Mouse (Mus musculus): ENCODE data around the gene Dpf2. TPM values are rescaled to one million over a fixed set of nuclear protein-coding genes. Genes with fewer than 3 reads are reported as not detected.

Dpf2 gene
- polyA plus RNA-seq, 1 experiment from 2014 or later = 117 TPM

GRCm38 (mm10) chr19:5929634-5930596, 17.1 kb upstream of the Dpf2 start:
- H3K4me1 ChIP-seq = peaks cover 30% of the 10 kb centered on the region
- H3K9ac ChIP-seq = 0 out of 2 replicates have a peak overlapping the region, but pooled peaks have one; percentile 5
- no peaks in the 10 kb centered on the region for H3K36me3 ChIP-seq
- no peaks in the 10 kb centered on the region for H3K9me3 ChIP-seq
- H3K4me3 ChIP-seq = no peak overlapping the region
- H3K27ac ChIP-seq = no peak overlapping the region
- 67% methylated on average over 14 of the region's 14 CpGs for WGBS
- peaks cover 4% of the 10 kb centered on the region; the same call in 1 of the 2 replicates for H3K27me3 ChIP-seq
- ATAC-seq (ENCODE audit: insufficient number of reproducible peaks, low FRiP score, low TSS enrichment, low read depth) = 0 out of 2 replicates have a peak, but pooled peaks have one; percentile 23
- H3K4me2 ChIP-seq = no peak overlapping the region

GRCm38 (mm10) chr19:5928546-5928945, 15.7 kb upstream of the Dpf2 start:
- Histone ChIP-seq H3K4me1 (peaks cover 38% of the 10 kb centered on the region), H3K9ac (no peak overlapping the region), H3K27me3 (peaks cover 4% of the 10 kb centered on the region; the same call in 1 of the 2 replicates), H3K9me3 (no peaks in the 10 kb centered on the region), H3K4me3 (no peak overlapping the region), H3K4me2 (no peak overlapping the region), H3K27ac (peak overlapping the region; percentile 43; the same call in 1 of the 2 replicates), H3K36me3 (no peaks in the 10 kb centered on the region)
- WGBS = 28% methylated on average over 3 of the region's 3 CpGs
- ATAC-seq (ENCODE audit: insufficient number of reproducible peaks, low FRiP score, low TSS enrichment, low read depth) = no peak

GRCm38 (mm10) chr19:5928104-5928503, 15.3 kb upstream of the Dpf2 start:
- Histone ChIP-seq H3K9me3 (no peaks in the 10 kb centered on the region), H3K4me2 (no peak overlapping the region), H3K4me1 (peaks cover 40% of the 10 kb centered on the region), H3K27ac (peak overlapping the region; percentile 43; the same call in 1 of the 2 replicates), H3K27me3 (peaks cover 4% of the 10 kb centered on the region; the same call in 1 of the 2 replicates), H3K9ac (no peak overlapping the region), H3K36me3 (no peaks in the 10 kb centered on the region), H3K4me3 (no peak overlapping the region)
- ATAC-seq (ENCODE audit: insufficient number of reproducible peaks, low FRiP score, low TSS enrichment, low read depth) = no peak
- WGBS = 41% methylated on average over 6 of the region's 6 CpGs

GRCm38 (mm10) chr19:5927532-5927931, 14.7 kb upstream of the Dpf2 start:
- H3K4me2 ChIP-seq = no peak overlapping the region
- peaks cover 40% of the 10 kb centered on the region for H3K4me1 ChIP-seq
- WGBS = 54% methylated on average over 8 of the region's 8 CpGs
- no peaks in the 10 kb centered on the region for H3K36me3 ChIP-seq
- no peak overlapping the region for H3K9ac ChIP-seq
- no peak for ATAC-seq (ENCODE audit: insufficient number of reproducible peaks, low FRiP score, low TSS enrichment, low read depth)
- no peak overlapping the region for H3K4me3 ChIP-seq
- H3K27me3 ChIP-seq = peaks cover 4% of the 10 kb centered on the region; the same call in 1 of the 2 replicates
- H3K27ac ChIP-seq = peak overlapping the region; percentile 24; the same call in 1 of the 2 replicates
- H3K9me3 ChIP-seq = no peaks in the 10 kb centered on the region

- H3K4me2 ChIP-seq = no peak overlapping the region
- H3K4me1 ChIP-seq = peaks cover 42% of the 10 kb centered on the region
- H3K9me3 ChIP-seq = no peaks in the 10 kb centered on the region
- peak overlapping the region; percentile 24; the same call in 1 of the 2 replicates for H3K27ac ChIP-seq
- WGBS = 67% methylated on average over 11 of the region's 11 CpGs
- no peak overlapping the region for H3K4me3 ChIP-seq
- no peak for ATAC-seq (ENCODE audit: insufficient number of reproducible peaks, low FRiP score, low TSS enrichment, low read depth)
- no peak overlapping the region for H3K9ac ChIP-seq
- no peaks in the 10 kb centered on the region for H3K36me3 ChIP-seq
- H3K27me3 ChIP-seq = peaks cover 4% of the 10 kb centered on the region; the same call in 1 of the 2 replicates
Measured at GRCm38 (mm10) chr19:5927026-5927425, 14.2 kb upstream of the Dpf2 start.

GRCm38 (mm10) chr19:5925311-5925855, 12.6 kb upstream of the Dpf2 start:
- Histone ChIP-seq H3K4me3 (peak overlapping the region; percentile 57), H3K27ac (peak overlapping the region; percentile 13; the same call in 1 of the 2 replicates), H3K9me3 (no peaks in the 10 kb centered on the region), H3K4me1 (peaks cover 47% of the 10 kb centered on the region), H3K27me3 (peaks cover 4% of the 10 kb centered on the region; the same call in 1 of the 2 replicates), H3K9ac (no peak overlapping the region), H3K36me3 (no peaks in the 10 kb centered on the region), H3K4me2 (peak overlapping the region; percentile 97)
- ATAC-seq (ENCODE audit: insufficient number of reproducible peaks, low FRiP score, low TSS enrichment, low read depth) = no peak
- 34% methylated on average over 11 of the region's 11 CpGs for WGBS

GRCm38 (mm10) chr19:5924713-5925093, 11.9 kb upstream of the Dpf2 start, which contains the start of gene Cdc42ep2:
Gene Cdc42ep2 (minus strand): TSS chr19:5924816.
- Histone ChIP-seq H3K27me3 (peaks cover 4% of the 10 kb centered on the region; the same call in 1 of the 2 replicates), H3K4me3 (peak within 1 kb of the TSS; percentile 57), H3K4me2 (peak within 1 kb of the TSS; percentile 97), H3K27ac (peak within 1 kb of the TSS; percentile 81), H3K4me1 (peaks cover 43% of the 10 kb centered on the region), H3K36me3 (no peaks in the 10 kb centered on the region), H3K9me3 (no peaks in the 10 kb centered on the region), H3K9ac (peak within 1 kb of the TSS; percentile 42)
- peak; percentile 88 for ATAC-seq (ENCODE audit: insufficient number of reproducible peaks, low FRiP score, low TSS enrichment, low read depth)
- under 1% methylated on average over 18 of the region's 18 CpGs for WGBS

GRCm38 (mm10) chr19:5923990-5924712, 11.3 kb upstream of the Dpf2 start:
- no peaks in the 10 kb centered on the region for H3K9me3 ChIP-seq
- H3K27me3 ChIP-seq = peaks cover 4% of the 10 kb centered on the region; the same call in 1 of the 2 replicates
- peak overlapping the region; percentile 57 for H3K4me3 ChIP-seq
- peaks cover 38% of the 10 kb centered on the region for H3K4me1 ChIP-seq
- H3K9ac ChIP-seq = peak overlapping the region; percentile 42
- WGBS = under 1% methylated on average over 38 of the region's 38 CpGs
- peak overlapping the region; percentile 97 for H3K4me2 ChIP-seq
- H3K27ac ChIP-seq = peak overlapping the region; percentile 81
- ATAC-seq (ENCODE audit: insufficient number of reproducible peaks, low FRiP score, low TSS enrichment, low read depth) = peak; percentile 69
- no peaks in the 10 kb centered on the region for H3K36me3 ChIP-seq

GRCm38 (mm10) chr19:5922963-5923362, 10.2 kb upstream of the Dpf2 start:
- no peak for ATAC-seq (ENCODE audit: insufficient number of reproducible peaks, low FRiP score, low TSS enrichment, low read depth)
- no peak overlapping the region for H3K9ac ChIP-seq
- 88% methylated on average over 3 of the region's 3 CpGs for WGBS
- peaks cover 6% of the 10 kb centered on the region; the same call in 1 of the 2 replicates for H3K36me3 ChIP-seq
- no peak overlapping the region; the same call in 1 of the 2 replicates for H3K4me3 ChIP-seq
- peaks cover 4% of the 10 kb centered on the region; the same call in 1 of the 2 replicates for H3K27me3 ChIP-seq
- no peak overlapping the region for H3K4me2 ChIP-seq
- peaks cover 28% of the 10 kb centered on the region for H3K4me1 ChIP-seq
- H3K9me3 ChIP-seq = no peaks in the 10 kb centered on the region
- H3K27ac ChIP-seq = no peak overlapping the region

- H3K4me3 ChIP-seq = peak overlapping the region; percentile 0; the same call in 1 of the 2 replicates
- no peak overlapping the region for H3K9ac ChIP-seq
- H3K4me1 ChIP-seq = peaks cover 25% of the 10 kb centered on the region
Measured at GRCm38 (mm10) chr19:5922119-5922942, 9.5 kb upstream of the Dpf2 start.

More at GRCm38 (mm10) chr19:5922119-5922942, 9.5 kb upstream of the Dpf2 start:
- H3K36me3 ChIP-seq = peaks cover 12% of the 10 kb centered on the region
- peak overlapping the region; percentile 29; the same call in 1 of the 2 replicates for H3K4me2 ChIP-seq
- no peaks in the 10 kb centered on the region for H3K9me3 ChIP-seq
- H3K27me3 ChIP-seq = peaks cover 4% of the 10 kb centered on the region; the same call in 1 of the 2 replicates
- no peak for ATAC-seq (ENCODE audit: insufficient number of reproducible peaks, low FRiP score, low TSS enrichment, low read depth)
- H3K27ac ChIP-seq = peak overlapping the region; percentile 18; the same call in 1 of the 2 replicates
- whole genome bisulfite sequencing = 61% methylated on average over 15 of the region's 15 CpGs
